Mouse (Mus musculus) adrenal gland, adult 18-20 months (tissue): Measurements from ENCODE around the gene Drd1. TPM values are rescaled to one million over a fixed set of nuclear protein-coding genes. Genes with fewer than 3 reads are reported as not detected.

Experiments
- DNase-seq, 2 experiments: peaks; one replicate each; pipeline ENCODE4 v3.0.0; 2021 to 2022; ENCODE audit warnings: low spot score in 2 of 2
- total RNA-seq, 2 experiments: library from RNA; stranded (reverse); gene quantifications; 1 replicate in 1 of 2; 2 replicates in 1 of 2; pipeline ENCODE4 v1.2.3; 2021

Gene Drd1
- total RNA-seq, 2 experiments from 2014 or later = not detected

DNA sequence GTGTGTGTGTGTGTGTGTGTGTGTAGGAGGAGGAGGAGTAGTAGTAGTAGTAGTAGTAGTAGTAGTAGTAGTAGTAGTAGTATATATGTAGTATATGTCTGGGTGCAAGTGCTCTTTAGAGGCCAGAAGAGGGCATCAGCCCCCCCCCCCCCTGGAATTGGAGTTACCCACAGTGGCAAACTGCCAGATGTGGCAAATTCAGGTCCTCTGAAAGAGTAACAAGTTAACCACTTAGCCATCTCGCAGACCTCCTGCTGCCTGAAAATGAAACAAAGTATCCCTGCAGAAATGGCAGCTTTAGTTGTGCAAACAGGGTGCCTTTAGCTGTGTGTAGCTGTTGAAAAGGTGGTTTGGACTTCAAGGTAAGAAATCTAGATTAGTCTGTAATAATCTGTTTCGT lies 18.0 kb upstream of the Drd1 start:
- no peak for DNase-seq

DNA sequence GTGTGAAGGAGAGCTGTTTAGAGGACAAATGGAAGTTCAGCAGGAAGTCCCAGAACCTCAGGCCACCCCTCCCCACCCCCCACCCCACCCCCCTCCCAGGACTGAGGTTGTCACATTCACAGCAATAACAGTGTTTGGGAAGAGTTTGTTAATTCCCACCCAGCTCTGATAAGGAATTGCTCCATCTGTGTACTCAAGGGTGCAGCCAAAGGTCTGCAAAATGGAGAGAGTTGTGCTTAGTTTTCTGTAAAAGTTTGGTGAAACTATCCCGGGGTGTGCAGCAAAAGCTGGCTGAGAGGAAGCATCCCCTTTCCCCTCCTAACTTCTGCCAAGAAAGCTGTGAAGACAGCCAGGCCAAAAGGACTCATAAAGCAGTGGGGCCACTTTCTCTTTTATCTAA lies 17.6 kb upstream of the Drd1 start:
- DNase-seq = no peak

DNA sequence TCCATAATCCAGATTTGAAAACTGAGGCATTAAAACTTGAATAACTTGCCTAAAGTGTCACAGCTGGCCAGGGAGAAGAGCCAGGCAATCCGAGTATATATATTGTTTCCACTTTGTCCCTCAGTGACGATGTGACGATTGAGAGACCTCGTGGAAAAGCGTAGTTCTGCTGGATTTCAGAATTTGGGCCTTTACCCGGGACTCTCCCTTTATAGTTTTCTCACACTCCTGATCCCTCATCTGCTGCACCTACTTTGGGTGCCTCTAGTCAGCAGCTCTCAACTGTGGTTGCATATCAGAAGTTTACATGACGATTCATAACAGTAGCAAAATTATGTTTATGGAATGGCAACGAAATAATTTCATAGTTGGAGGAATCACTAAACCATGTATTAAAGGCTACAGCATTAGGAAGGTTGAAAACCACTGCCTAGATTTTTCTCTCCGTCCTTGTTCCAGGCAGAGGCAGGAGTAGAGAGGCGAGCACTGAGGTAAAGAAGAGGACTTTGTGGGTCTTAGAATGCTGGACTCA lies 17.1 kb upstream of the Drd1 start:
- no peak for DNase-seq

DNA sequence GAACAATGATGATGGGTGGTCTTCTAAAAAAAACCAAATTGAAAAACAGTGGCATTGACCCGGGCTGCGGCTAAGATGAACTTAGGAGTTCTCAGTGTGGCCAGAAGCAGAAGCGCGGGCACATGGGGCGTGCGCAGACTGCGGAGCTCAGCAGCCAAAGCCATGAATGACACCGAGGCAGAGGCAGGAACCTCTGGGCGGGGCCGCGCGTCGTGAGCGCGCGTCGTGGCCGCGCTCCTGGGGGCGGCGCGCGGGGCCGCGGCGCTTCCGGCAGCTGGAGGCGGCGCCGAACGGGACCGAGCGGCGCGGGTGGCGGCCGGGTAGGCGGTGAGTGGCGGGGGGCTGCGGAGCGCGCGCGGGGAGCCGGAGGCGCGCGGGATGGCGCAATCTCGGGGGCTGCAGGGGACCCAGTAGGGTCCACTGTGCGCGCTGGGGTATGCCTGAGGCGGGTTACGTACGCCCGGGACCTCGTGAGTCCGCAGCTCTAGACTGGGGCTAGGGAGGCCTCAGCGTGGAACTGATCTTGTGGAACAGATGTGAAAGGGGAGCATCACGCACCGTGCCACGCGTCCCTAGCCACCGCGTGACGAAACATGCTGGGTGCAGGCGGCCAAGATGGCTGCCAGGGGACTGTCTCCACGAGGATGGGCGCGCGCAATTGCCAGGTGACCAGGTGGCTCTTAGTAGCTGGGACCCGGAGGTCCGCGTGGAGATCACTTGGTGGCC lies 16.3 kb upstream of the Drd1 start, which contains the start of gene Sfxn1:
Gene Sfxn1 (plus strand): TSS at position 264 of the 726 bp plus-strand sequence.
- peak; percentile 74 to 79 for DNase-seq

DNA sequence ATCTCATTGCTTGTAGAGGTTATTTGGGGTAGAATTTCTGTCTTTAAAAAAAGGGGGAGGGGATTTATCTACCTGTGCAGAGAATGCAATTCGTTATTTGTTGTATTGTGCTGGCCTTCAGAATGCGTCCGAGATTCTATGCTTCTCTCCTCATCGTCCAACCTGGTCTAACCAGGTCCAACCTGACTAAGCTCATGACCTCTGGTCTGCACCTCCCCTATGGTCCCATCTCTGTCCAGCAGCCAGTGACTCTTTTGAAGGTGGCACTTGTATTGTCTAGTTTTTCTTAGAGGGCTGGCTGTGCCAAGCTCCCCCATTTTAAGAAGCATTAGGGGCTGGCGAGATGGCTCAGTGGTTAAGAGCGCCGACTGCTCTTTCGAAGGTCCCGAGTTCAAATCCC lies 15.5 kb upstream of the Drd1 start:
- no peak for DNase-seq

DNA sequence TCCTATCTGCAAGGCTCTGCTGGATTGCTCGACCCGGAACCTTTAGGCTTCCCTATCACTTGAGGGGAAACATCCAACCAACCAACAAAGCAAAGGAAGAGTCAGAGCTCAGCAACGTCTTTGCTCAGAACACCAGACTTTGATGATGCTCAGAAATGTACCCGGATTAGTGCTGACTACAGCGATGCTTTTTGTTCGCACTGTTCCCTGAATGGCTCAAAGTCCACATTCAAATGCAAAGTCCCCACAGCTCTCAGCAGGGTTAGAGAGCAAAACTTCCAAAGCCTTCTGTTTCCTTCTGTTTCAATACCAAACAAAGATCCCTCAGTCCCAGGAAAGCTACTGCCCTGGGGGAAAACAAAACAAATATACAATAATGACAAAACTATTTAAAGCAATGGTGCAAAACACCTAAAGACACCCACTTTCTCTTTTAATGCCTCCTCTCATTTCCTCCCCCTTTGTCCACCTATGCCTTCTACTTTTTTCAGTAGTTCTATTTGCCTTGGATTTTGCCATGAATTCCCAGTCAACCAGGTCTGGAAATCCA lies 12.2 kb upstream of the Drd1 start:
- no peak for DNase-seq

GRCm38 (mm10) chr13:54066081-54066746 lies 10.7 kb upstream of the Drd1 start:
- DNase-seq = no peak

- DNase-seq = no peak
Observed at GRCm38 (mm10) chr13:54063292-54063691, 7.8 kb upstream of the Drd1 start.

- no peak for DNase-seq
Observed at GRCm38 (mm10) chr13:54062068-54062467, 6.6 kb upstream of the Drd1 start.

- no peak for DNase-seq
Observed at GRCm38 (mm10) chr13:54054962-54055361, 543 bp downstream of the Drd1 start.

GRCm38 (mm10) chr13:54051641-54052040 lies 3.9 kb downstream of the Drd1 start:
- DNase-seq = no peak

DNA sequence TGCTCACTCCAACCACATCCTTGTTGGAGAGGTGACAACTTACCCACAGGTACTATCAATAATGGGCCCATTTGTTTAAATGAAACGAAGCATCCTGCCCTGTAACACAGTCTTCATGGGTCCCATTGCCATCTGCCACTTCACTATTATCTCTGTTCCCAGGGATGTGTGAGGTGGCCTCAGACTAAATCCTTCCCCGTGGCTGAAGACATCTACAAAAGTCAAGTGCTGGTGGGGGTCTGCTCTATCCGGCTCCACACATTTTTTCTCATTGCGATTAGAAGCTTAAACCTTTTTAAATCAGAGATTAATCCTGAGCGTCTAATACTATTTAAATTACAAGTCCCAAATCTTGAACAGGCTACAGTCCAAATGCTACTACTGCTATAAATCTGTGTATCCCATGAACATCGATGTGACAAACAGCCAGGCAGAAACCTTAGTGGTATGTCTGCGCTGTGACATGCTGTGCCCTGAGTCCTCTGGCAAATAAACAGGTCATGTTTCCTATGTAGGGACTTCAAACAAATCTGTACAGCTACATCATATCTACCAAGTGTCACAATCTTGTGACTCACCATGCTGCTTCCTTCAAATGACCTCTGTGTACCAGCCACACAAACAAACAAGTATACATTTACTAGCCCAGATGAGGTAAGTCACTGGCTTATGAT lies 6.7 kb downstream of the Drd1 start:
- DNase-seq = no peak

DNA sequence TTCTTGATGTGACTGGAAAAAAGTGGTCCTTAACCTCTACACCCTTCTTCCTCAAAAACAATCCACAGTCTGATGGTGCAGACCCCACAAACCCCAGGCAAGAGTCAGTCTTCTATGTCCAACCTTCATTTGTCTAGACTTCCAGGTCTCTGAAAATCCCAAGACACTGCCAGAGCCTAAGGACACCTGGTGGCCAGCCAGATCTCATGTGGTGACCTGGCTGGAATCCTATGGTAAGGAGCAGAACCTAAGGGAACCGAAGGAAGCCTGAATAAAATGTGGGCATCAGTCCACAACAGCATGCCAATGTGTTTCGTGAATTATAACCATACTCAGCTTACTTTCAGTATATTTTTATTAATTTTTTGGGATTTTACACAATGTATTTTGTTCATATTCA lies 15.2 kb downstream of the Drd1 start:
- DNase-seq = no peak

GRCm38 (mm10) chr13:54037936-54038335 lies 17.6 kb downstream of the Drd1 start:
- no peak for DNase-seq

GRCm38 (mm10) chr13:54035541-54035940 lies 20.0 kb downstream of the Drd1 start:
- no peak for DNase-seq

GRCm38 (mm10) chr13:54033653-54034052 lies 21.9 kb downstream of the Drd1 start:
- no peak for DNase-seq

DNA sequence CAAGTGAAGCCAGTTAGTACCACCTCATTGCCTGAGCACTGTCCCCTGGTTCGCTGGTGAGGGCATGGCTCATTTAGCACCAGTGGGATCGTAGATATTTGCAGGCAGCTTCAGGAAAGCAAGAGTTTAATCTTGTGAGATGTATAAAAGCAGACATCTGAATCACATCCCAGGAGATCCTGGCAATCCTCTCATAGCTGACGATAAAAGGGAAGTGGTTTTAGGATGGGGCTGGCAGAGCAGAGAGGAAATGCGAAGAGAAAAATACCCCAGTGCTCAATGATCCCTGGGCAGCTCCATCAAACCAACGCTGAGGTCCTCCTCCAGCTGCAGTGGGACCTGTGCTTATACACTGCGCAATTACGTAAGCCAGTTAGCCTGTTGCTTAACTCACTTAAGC lies 28.4 kb downstream of the Drd1 start:
- DNase-seq = no peak

DNA sequence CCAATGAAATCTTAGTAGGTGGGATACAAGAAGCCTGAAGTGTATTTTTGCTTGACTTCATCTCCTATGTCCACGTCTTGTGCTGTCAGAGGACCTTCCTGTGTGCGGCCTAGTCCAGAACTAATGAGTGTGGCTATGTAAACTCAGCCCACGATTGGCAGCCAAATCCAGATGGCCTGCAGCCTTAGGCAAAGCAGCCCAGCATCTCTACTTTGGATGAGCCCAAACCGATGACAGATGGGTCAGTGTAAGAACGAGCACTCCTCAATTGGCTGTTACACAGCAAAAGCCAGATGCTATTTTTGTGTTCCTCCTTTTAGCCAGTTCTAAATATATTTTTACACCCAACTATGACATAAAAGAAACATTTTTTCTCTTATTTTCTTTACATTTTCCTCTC lies 32.2 kb downstream of the Drd1 start:
- no peak for DNase-seq

DNA sequence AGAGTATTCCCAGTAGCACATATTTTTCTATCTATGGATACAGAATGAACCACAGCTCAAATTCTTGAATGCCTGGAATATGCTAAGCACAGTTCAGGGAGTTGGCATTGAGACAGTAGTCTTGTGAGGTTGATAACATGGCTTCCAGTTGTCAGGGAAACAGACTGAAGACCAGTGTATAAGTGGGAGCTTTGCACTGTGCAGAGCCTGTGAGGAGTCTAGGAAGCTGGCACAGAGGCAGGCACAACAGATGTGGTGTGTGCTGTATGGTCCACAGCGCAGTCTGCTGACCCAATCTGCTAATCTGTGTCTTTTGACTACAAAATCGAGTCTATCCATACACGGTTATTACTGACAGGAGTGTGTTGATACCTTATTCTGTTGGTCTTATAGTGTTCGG lies 46.8 kb downstream of the Drd1 start:
- no peak for DNase-seq
